Mouse (Mus musculus) embryonic fibroblast, embryonic 13.5 days (primary cell): ENCODE results near the gene B4gat1. TPM values are rescaled to one million over a fixed set of nuclear protein-coding genes. Genes with fewer than 3 reads are reported as not detected.
A peak's percentile ranks its signal among the peaks of the same experiment; 100 is the strongest.

Experiments
- H3K27ac ChIP-seq: 2 replicates; pipeline ENCODE4 v1.5.1; 2012; ENCODE audit warnings: low read length, control low read depth, inconsistent platforms; ENCODE audit not compliant: insufficient read depth
- H3K4me1 ChIP-seq: 2 replicates; pipeline ENCODE4 v1.6.1; 2011; ENCODE audit warnings: low read length; ENCODE audit not compliant: control insufficient read depth, insufficient read depth
- H3K4me3 ChIP-seq: 2 replicates; pipeline ENCODE4 v1.5.1; 2011; ENCODE audit warnings: mild to moderate bottlenecking, control low read depth, low read length; ENCODE audit not compliant: insufficient read depth
- CTCF ChIP-seq: IDR thresholded peaks from 2 replicates; pipeline ENCODE4 v1.5.1; 2011; ENCODE audit warnings: mild to moderate bottlenecking, control low read depth, low read length, moderate library complexity, borderline replicate concordance; ENCODE audit not compliant: insufficient read depth
- POLR2A ChIP-seq: IDR thresholded peaks from 2 replicates; pipeline ENCODE4 v1.6.1; 2011; ENCODE audit warnings: low read depth, mild to moderate bottlenecking, control low read depth, low read length, moderate library complexity
- polyA plus RNA-seq: library from polyadenylated mRNA; stranded (reverse); fragments of >200 nt; gene quantifications from 2 replicates; pipeline ENCODE4 v1.2.4, GENCODE M21; 2011; ENCODE audit warnings: low read depth; ENCODE audit not compliant: missing spikeins, insufficient read length

Gene B4gat1
- polyA plus RNA-seq, 1 experiment: 31.4 TPM

GRCm38 (mm10) chr19:5023621-5024479, 14.8 kb upstream of the B4gat1 start, which contains the start of gene Slc29a2:
Gene Slc29a2 (plus strand): TSS chr19:5023860.
- Histone ChIP-seq H3K27ac (peak within 1 kb of the TSS; percentile 27; the same call in 1 of the 2 replicates), H3K4me1 (peaks cover 9% of the 10 kb centered on the region; the same call in 1 of the 2 replicates), H3K4me3 (peak within 1 kb of the TSS; percentile 69)
- TF ChIP-seq POLR2A (peak; percentile 97), CTCF (no peak)

- H3K27ac ChIP-seq: no peak overlapping the region
- TF ChIP-seq POLR2A (no peak), CTCF (no peak)
- no peak overlapping the region for H3K4me3 ChIP-seq
- H3K4me1 ChIP-seq: peaks cover 8% of the 10 kb centered on the region; the same call in 1 of the 2 replicates
Measured at GRCm38 (mm10) chr19:5026111-5026510, 12.5 kb upstream of the B4gat1 start.

DNA sequence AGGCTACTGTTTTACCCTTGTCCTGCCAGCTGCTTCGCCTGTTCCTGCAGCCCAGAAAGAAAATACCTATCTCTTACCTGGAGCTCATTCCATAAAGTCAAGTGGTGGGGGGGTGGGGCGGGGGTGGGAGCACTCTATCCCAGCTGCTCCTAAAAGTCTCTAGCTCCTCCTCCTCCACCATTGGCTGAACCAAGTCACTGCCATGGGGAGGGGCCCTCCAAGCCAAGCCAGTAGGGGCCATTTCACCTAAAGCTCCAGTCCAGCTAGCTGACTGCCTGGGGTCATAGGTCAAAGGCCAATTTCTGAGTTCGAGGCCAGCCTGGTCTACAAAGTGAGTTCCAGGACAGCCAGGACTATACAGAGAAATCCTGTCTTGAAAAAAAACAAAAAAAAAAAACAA, 5.9 kb upstream of the B4gat1 start:
- Histone ChIP-seq H3K4me3 (no peak overlapping the region), H3K27ac (no peak overlapping the region), H3K4me1 (no peaks in the 10 kb centered on the region)
- no peak for TF ChIP-seq POLR2A
- no peak for TF ChIP-seq CTCF

- H3K4me1 ChIP-seq: peaks cover 3% of the 10 kb centered on the region; the same call in 1 of the 2 replicates
- no peak overlapping the region for H3K4me3 ChIP-seq
- TF ChIP-seq CTCF: no peak
- TF ChIP-seq POLR2A: no peak
- no peak overlapping the region for H3K27ac ChIP-seq
Measured at GRCm38 (mm10) chr19:5036577-5036976, 2.0 kb upstream of the B4gat1 start.

- Histone ChIP-seq H3K4me1 (peaks cover 6% of the 10 kb centered on the region; the same call in 1 of the 2 replicates), H3K27ac (no peak overlapping the region), H3K4me3 (peak overlapping the region; percentile 70)
- TF ChIP-seq POLR2A (peak; percentile 3; the same call in 1 of the 2 replicates), CTCF (no peak)
Measured at GRCm38 (mm10) chr19:5037678-5038571, 701 bp upstream of the B4gat1 start.

DNA sequence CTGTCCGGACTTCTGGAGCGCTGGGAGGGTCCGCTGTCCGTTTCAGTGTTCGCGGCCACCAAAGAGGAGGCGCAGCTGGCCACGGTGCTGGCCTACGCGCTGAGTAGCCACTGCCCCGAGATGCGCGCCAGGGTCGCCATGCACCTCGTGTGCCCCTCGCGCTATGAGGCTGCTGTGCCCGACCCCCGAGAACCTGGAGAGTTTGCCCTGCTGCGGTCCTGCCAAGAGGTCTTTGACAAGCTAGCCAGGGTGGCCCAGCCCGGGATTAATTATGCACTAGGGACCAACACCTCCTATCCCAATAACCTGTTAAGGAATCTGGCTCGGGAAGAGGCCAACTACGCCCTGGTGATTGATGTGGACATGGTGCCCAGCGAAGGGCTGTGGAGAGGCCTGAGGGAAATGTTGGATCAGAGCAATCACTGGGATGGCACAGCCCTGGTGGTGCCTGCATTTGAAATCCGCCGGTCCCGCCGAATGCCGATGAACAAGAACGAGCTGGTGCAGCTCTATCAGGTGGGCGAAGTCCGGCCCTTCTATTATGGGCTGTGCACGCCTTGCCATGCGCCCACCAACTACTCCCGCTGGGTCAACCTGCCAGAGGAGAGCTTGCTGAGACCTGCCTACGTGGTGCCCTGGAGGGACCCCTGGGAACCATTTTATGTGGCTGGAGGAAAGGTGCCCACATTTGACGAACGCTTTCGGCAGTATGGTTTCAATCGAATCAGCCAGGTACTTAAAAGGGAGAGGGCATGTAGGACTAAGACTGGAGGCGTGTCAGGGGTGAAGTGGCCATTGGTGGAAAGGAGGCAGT, 882 bp downstream of the B4gat1 start:
- TF ChIP-seq POLR2A (no peak), CTCF (no peak)

DNA sequence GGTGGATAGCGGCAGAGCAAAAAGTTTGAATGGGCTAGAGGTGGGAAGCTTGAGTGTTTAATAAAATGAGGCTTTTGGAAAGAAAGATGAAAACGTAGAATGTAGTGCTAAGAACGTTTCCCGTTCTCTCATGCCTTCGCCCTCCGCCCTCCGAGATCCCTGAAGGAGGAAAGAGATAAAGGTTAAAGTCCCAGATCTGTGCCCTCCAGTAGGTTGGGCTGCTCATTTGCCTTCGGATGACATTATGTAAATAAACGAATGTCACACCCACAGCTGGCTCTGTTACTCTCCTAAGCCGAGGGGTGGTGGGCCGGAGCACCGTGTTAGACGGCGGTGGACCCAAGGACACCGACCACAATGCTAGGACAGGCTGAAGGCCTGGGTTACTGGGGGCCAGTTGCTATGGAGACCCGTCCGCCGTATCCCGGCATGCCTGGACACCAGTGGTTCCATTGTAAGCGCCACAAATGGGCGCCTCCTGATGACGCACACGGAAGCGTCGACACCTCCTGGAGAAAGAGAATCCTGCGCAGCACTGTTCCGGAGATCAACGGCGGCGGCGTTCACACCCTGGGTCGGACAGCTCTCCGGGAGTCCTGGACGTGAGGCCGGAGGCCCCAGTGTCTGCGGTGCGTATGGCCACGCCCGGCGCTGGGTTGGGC, 2.4 kb downstream of the B4gat1 start, which contains the start of gene Brms1:
Brms1 (plus strand) TSS at position 493 of the 662 bp plus-strand sequence.
- peak within 1 kb of the TSS; percentile 45 for H3K27ac ChIP-seq
- H3K4me3 ChIP-seq: peak within 1 kb of the TSS; percentile 70
- H3K4me1 ChIP-seq: peaks cover 11% of the 10 kb centered on the region; the same call in 1 of the 2 replicates
- TF ChIP-seq POLR2A (peak; percentile 59), CTCF (no peak)

More for the DNA sequence above, 882 bp downstream of the B4gat1 start:
- Histone ChIP-seq H3K4me3 (peak overlapping the region; percentile 70), H3K27ac (no peak overlapping the region), H3K4me1 (peaks cover 6% of the 10 kb centered on the region; the same call in 1 of the 2 replicates)

- TF ChIP-seq CTCF: no peak
- no peak; the same call in 1 of the 2 replicates for TF ChIP-seq POLR2A
- Histone ChIP-seq H3K27ac (peak overlapping the region; percentile 45), H3K4me3 (peak overlapping the region; percentile 70), H3K4me1 (peaks cover 11% of the 10 kb centered on the region; the same call in 1 of the 2 replicates)
Measured at GRCm38 (mm10) chr19:5041588-5041987, 3.0 kb downstream of the B4gat1 start.
